Mouse (Mus musculus): ENCODE measurements at regions not wholly inside any gene's neighbourhood (a gene's known extent, or its start where the extent isn't known, plus 50 kb on each side); places are given as distances from the start of the nearest gene placed in this dataset.

DNA sequence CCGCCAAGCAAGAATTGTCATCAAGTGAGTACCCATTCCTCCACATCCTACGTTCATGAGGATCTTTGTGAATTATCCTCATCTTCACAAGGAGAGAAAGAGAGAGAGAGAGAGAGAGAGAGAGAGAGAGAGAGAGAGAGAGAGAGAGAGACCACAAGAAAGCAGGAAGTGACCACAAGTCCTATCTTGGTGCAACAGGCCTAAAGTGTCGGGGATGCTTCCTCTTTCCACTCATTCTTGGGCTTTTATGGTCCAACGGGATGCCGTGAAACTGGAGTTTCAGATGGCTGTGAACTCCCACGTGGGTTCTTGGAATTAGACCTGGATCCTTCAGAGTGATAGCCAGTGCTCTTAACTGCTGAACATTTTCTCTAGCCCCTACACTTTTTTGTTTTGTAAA lies 53.1 kb upstream of the Rai14 start:
- DNase-seq (ENCODE audit: low read depth, low spot score): no peak

DNA sequence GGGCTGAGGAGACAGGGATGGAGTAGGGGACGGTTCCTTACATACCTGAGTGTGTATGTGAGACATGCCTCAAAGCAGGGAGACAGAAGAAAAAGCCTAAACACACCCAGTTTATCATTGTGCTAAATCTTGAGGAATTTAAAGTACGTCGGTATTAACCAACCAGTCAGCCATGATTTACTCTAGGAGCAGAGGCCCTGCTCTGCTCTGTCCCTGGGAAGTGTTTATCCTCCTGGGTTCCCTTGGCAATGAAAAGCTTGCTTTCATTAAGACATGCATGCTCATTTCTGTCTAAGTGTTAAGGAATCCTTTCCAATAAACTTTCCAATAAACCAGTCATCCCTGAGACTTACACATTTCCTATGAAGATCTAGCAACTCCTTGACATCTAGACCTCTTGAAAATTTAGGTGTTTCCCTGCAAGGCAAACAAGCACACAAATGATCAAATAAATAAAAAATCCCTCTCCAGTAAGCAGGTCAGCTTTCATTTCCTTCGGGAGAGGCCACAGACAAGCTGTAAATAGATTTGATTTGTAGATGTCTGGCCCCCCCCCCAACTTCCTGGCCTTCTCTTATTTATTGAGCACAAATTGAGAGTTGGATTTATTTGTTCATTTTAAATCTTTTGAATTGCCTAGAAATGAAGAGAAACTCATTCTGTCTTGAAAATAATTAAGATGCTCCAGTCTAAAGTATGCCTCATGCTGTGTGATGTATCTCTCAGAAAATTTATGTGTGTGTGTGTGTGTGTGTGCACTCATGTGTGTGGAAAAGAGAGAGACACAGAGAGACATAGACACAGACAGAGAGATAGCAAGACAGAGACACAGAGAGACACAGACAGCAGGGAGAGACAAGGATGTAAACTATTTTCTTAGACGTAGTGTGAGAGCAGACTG lies 56.2 kb upstream of the Rai14 start:
- no peak for DNase-seq (ENCODE audit: low read depth, low spot score)

DNA sequence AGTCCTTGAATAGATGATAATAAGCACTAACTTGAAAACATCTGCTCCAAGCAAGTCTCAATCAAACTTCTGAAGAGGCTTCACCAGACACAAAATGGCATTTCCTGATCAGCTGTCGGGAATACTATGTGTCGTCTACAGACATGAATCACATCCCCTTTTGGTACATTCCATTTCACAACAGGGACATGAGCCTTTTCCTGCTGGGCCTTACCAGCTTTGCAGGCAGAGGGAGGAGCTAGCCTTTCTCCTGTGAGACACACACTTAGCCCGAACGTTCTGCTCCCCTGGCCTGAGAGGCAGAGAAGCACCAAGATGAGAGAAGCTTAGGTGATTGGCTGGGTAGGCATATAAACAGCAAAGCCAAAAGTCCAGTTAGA lies 56.9 kb upstream of the Rai14 start:
- DNase-seq (ENCODE audit: low read depth, low spot score): peak; percentile 71

DNA sequence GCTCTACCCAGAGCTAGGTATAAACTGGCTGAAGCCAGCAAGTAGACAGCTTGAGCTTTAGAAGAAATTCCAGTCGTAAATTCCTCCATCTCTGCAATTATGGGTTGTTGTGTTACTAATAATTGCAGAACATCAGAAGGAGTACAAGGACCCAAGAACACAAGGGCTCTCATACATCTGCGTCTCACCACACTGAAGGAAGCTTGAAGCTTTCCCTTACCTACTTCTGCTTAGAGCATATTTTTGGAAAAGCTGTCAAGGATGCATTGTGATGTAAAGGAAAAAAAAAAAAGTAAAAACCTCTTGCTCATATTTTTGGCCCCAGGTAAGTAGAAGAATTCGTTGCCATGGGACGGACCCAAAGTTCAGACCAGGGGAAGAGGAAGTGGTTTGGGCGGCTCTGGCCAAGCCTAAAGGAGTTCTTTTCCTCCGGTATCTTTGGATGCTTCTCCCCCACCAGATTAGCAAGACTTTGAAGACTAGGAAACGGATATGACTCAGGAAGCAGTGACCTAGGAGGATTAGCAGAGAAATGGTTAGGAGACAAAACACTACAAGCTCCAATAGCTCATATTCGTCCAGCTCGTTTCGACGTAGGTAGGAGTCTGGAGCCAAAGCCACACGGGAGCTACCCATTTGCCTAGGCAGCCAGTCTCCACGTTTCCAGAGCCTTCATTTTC lies 65.7 kb upstream of the Rai14 start:
- DNase-seq (ENCODE audit: low read depth, low spot score): no peak

DNA sequence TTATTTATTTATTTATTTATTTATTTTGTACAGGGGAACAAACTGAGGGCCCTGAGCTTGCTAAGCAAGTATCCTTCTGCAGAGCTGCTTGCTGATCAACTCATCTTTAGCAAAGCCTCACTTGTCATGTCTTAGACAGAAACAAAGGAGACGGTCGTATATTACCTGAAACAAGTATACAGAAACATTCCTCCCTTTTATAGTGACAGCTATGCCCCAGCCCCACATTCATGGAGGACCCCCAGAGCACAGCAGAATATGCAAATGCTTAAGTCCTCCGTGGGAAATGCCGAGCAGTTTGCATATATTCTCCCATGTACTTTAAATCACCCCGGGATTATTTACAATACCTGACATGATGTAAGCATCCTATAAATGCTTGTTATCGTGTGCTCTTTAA lies 74.9 kb upstream of the Rai14 start:
- DNase-seq (ENCODE audit: low read depth, low spot score): no peak

DNA sequence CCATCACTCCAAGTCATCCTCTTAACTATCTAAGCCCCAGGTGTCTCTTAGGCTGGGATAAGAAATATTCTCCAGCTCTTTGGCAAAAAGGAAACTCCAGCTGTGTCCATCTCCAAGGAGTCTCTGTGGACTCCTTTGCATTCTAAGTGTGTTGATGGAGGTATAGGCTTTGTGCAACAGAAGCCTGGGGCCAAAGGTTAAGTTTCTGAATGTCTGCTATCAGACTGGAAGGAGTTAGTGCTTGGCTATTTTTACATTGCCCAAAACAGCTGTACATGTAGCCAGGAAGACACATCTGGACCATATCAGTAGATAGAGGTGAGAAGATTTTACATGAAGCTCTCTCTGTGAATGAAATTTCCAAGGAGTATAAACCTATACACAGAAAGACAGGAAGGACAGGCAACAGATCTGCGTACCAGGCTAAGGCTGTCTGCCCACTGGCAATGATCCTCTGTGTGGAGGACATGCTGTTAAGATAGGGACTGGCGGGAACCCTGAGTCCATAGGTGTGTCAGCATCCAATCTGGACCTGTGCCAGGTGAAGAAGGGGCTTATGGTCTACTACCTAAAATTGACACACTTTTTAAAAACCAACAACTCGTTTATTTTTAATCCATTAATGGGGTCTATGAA lies 76.6 kb upstream of the Rai14 start:
- DNase-seq (ENCODE audit: low read depth, low spot score): no peak

DNA sequence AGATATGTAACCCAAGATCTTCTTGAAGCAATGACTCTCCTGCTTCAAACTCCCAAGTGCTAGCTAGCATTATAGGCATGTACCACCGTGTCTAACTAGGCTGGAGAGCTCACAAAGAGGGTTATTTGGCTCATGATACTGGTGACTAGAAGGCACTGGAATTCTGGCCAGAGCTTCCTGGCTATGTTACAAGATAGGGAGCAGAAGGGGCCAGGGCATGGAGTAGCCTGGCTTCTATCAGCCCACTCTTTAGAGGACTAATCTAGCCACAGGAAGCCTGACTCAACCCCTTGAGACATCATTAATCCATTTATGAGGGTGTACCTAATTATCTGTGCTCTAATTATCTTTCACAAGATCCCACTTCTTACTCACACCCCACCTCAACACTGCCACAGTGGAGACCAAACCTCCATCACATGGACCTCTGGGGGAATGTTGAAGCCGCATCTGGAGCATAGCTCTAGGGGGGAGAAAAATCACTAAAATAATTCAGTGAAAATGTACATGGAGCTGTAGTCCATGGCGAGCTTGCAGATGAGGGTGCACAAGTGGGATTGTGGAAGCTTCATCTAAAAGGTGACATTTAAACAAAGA lies 77.2 kb upstream of the Rai14 start:
- peak; percentile 73 for DNase-seq (ENCODE audit: low read depth, low spot score)

DNA sequence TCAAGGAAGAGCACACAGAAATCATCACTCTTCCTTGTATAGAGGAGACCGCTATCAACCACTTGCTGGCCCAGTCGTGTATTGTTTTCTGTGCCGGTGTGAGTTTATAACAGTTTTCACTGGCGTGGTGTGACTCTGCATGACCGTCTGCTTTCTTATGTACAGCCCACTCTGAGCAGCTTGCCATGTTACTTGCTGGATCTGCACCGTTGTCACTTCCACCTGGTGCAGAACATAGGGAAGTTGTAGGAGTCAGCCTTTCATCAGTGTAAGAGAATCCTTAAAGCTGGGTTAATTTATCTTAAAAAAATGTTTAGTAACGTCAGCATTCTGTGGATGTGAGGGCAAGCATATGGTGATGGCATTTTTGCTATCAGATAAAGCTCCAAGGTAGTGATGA lies 77.7 kb upstream of the Rai14 start:
- no peak for DNase-seq (ENCODE audit: low read depth, low spot score)

DNA sequence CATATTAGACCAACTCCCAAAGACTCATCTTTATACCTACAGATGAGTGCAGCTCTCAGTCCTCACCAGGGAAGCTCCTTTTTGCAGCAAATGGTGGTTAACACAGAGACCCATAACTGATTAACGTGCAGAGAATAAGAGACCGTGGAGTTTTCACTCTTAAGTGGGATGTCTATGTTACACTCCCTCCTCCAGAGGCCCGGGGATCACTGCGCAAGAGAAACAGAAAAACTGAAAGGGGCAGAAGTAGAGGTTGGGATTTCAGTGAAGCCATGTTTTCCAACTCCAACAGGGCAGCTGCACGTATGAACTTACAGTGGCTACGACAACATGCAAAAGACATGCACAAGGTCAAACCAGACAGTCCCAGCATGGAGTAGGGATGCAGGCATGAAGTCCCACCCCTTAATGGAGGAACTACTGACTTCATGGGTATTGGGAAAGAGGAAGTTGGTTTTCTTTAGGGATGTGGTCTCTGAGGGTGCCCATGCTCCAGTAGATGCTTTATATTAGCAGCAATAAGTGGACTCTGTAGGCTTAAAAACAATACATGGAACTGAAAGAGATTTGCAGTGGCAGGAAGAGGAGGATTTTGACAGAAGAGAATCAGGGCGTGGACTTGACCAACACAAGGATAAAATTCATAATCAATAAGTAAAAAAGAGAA lies 80.8 kb upstream of the Rai14 start:
- no peak for DNase-seq (ENCODE audit: low read depth, low spot score)

DNA sequence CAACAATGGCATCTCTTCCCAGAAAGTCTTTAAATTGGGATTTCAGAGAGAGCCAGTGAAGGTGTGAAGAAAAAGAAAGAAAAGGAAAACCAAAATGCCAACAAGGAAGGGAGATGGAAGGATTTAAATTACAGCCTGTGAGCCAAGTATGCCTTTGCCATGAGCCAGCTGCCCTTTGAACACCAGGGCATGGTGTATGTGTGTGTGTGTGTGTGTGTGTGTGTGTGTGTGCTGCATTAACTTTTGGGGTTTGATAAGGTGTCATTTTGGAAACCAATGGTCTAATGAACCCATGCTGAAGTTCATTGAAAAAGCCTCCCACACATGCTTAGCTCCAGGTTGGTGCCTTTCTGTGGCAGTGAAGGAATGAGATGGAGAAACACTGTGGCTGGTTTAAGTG lies 85.2 kb upstream of the Rai14 start:
- no peak for DNase-seq (ENCODE audit: low read depth, low spot score)

DNA sequence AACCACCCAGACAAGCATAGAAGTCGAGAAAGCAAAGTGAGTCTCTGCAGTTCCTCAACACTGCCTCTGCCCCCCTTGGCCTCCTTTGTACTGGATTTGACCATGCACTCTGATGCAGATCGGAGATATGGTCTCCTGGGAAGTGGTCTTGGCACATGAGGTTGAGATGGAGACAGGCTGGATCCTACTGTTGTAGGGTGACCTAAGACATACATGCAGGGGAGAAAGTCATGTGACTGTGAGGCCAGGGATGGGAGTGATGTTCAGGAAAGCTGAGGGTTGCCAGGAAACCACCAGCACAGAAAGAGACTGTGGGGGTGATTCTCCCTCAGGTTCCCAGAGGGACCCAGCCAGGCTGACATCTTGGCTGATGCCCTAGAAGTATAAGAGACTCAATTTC lies 99.8 kb upstream of the Rai14 start:
- DNase-seq (ENCODE audit: low read depth, low spot score): peak; percentile 59

DNA sequence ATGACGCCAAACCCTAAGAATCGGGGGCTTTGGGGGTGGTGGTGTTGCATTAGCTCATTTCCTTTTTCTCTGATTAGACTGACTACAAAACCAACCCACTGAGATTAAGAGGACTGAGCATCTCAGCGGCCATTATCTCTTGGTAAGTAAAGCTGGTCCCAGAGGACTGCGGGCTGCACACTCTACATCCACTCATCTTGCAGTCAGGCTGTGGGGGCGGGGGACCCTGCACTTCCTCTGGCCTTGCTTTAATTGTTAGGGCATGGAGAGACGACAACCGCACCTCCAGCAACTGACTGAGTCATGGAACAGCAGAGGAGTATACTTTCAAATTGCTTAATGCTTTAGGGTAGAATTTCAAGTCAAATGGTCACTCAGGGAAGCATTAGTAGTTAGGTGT lies 100.3 kb upstream of the Rai14 start:
- DNase-seq (ENCODE audit: low read depth, low spot score): peak; percentile 91

DNA sequence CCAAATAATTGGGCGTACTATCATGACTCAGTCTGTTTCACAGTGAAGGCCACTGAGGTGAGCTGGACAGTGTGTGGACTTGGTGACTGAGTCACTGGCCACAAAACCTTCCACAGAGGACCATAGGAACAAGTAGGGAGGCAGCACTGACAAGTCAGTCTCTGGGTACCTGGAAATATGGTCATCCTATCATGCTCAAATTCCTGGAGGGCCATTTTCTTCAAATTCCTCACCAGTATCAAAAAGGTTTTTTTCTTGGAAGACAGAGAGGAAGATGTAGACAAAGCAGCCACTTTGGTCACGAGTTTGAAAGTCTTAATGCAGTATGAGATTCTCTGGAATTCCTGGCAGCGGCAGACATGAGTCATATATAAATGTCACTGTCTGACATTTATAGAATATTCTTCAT lies 101.8 kb upstream of the Rai14 start:
- peak; percentile 62 for DNase-seq (ENCODE audit: low read depth, low spot score)

DNA sequence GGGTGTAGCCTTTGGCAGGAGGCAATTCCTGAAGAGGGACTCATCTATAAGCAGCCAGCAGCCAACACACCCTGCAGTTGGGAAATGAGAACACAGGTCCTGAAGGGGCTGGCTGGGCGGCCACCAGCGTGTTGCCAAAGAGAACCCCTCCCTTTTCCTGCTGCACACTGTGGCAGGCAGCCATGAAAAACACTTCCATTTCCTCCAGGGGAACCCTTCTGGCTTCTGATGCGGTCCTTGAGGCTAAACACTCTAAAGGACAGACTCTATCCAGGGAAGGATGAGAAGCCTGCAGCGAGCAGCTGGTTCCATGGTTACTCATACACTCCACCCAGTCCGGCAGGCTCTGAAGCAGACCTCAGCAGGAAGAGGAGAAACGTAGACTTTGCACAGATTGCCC lies 103.8 kb upstream of the Rai14 start:
- peak; percentile 99 for DNase-seq (ENCODE audit: low read depth, low spot score)

DNA sequence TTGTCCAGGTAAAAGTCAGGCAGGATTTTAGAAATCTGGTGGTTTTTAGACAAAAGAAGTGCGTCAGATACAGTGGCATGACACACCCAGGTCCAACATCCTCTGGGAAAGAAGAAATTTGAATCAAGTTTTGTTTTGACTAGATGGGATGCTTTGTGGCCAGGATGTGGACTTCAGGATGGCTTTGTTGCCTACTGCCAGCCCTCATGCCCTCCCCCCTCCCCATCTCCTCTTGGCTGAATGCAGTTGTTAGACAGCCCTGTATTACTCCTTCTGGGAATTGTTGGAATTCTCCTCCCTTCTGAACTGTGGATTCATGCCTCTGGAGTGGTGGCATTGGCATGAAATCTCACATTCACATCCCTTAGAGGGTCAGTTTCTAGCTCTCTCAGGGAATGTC lies 104.3 kb upstream of the Rai14 start:
- peak; percentile 86 for DNase-seq (ENCODE audit: low read depth, low spot score)

DNA sequence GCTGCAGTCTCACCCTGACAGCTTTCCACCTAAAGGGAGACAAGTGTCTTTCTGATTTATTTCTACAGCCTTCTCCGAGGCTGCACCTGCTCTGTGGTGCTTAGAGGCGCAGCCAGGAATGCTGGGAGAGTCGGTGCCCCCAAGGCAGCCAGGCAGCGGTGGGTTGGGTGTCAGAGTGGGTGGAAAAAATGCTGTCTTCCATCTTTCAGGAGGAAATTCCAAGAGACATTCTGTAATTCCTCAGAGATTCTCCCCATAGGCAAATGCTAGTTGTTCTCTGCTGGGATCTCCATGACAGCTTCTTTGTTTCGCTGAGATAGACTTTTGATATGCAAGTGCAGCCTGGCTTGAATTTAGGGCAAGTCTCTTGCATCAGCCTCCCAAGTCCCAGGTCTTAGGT lies 109.5 kb upstream of the Rai14 start:
- no peak for DNase-seq (ENCODE audit: low read depth, low spot score)

DNA sequence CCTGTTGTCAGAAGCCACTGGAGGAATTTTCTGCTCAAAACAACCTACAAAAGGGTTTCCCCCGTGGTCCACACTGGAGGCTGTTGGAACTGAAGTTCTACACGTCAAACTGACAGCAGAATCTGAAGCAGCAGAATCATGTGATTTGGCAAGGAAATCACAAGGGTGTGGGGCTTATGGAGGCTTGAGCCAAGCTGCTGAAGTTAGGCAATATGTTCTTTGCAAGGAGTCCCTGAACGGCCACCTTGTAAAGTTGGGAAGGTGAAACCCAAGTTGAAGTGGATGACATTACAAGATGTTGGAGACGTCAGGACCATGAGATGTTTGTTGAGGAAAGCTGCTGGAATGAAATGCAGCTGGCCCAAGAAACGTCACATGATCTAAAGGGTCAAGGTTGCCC lies 115.2 kb upstream of the Rai14 start:
- DNase-seq (ENCODE audit: low read depth, low spot score): peak; percentile 33

DNA sequence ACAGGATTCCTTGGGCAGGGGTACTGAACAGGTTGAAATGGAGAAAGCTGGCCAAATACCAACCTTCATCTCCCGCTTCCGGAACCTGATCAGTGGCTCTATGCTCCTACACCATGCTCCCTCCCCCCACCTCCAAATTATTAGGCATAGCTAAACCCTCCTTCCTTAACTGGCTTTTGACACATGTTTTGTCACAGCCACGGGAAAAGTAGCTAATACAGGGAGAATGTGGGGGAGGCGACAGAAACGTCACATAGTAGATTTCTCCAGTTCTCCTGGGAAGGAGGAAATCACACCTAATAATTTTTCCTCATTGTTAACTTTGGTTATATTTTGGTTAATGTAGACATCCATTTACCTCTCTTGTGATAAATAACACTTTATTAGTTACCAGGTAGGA lies 116.1 kb upstream of the Rai14 start:
- no peak for DNase-seq (ENCODE audit: low read depth, low spot score)

DNA sequence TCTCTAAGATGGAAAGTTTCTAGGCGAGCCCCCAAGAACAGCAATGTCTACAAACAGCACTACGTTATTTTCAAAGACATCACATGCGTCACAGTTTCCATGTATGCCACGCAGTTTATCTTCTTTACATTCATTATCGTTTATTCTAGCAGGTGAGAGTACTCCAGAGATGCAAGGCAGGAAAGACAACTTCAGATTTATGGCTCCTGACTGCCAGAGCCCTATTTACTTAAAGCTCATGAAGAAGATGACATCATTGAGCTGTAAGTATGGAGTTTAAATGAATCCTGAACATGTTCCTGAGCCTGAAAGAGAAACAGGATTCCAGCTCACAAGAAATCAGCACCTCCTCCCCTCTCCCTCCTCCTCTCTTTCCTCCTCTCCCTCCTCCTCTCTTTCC lies 116.7 kb upstream of the Rai14 start:
- DNase-seq (ENCODE audit: low read depth, low spot score): peak; percentile 13

DNA sequence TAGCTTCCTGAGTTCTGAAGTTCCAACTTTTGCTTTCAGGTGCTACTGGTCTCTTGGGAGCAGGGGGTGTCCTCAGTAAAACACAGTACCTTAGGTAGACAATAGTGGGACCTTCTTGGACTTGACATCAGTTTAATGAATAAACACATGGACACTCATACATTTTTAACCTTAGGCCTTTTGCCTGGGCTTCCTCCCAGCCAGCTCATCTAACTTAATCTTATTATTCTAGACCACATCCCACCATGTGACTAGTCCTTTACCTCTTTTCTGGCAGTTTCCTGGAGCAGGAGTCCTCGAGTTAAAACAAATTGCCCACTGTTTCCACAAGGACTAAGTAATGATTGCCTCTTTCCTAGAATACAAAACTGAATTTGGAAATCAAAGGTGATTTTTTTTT lies 117.9 kb upstream of the Rai14 start:
- DNase-seq (ENCODE audit: low read depth, low spot score): peak; percentile 35

DNA sequence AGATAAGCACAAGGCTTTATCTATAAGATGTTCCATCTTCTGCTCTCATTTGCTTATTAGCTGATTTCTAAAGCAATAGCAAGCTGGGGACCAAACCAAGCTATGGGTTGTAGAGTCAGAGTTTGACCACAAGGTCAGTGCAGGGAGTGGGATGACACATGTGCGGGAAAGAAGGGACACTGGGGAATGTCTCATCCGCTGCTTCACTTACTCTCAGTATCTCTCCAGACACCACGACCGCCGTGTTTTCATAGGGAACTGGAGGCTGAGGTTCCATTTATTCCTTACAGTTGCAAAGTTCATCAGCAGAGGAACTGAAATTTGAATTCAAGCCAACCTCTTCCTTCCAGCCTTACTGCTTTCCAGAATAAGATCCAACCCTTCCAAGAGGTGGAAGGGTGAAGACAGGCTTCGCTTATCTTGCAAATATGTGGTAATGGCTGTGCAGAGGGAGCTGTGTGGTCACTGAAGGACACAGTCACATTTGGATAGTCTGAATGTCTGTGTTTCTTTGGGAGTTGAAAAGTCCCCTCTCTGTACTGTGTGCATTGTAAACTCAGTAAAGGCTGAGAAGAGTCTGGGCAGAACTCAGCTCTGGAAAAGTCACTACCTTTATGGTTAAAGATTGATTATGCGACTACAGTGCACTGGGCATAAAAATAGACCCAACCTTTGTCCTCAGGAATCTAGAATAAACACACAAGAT lies 118.1 kb upstream of the C1qtnf3 start:
- DNase-seq (ENCODE audit: low read depth, low spot score): peak; percentile 20

Data from 3T3-L1 (cell line).